12 mouse cellular contexts compared by ENCODE assay signal in genomic region chr5:113797149-113797882, GRCm38 (mm10). TPM values are rescaled to one million over a fixed set of nuclear protein-coding genes. Genes with fewer than 3 reads are reported as not detected.
A peak's percentile ranks its signal among the peaks of the same experiment; 100 is the strongest.
DNase-seq lines count a peak whose midpoint lies in the region; ATAC-seq lines count a peak whose summit lies in the region.
"Had no signal": no experiment of that assay in that cellular context is flagged by ENCODE, and none has a peak within 500 bp of the region (broad histone marks: within the 10 kb centered on the region; RNA-seq: fewer than 3 reads in every experiment).

No protein-coding gene starts in this region.

- no peak overlapping the region for H3K4me3 ChIP-seq in heart, embryonic 14.5 days (ENCODE audit: control insufficient read depth in 1 of 2, insufficient read depth in 1 of 2, low read depth in 1 of 2, low read length in 2 of 2)
- H3K4me3 ChIP-seq in midbrain, embryonic 12.5 days, result no peak overlapping the region
- H3K4me3 ChIP-seq in midbrain, embryonic 13.5 days (replicated peaks), result no peak overlapping the region
- peak overlapping the region; percentile 72 for H3K4me3 ChIP-seq in limb, embryonic 13.5 days
- H3K4me3 ChIP-seq in stomach, embryonic 15.5 days (replicated peaks), result peak overlapping the region; percentile 44
- H3K4me3 ChIP-seq: erythroblast, embryonic 14.5 days had no signal

- no peak for DNase-seq in heart, postnatal 4 days
- DNase-seq in right cerebral cortex, adult 2 months (ENCODE audit: low spot score in 2 of 2), result no peak
- DNase-seq in gastrocnemius, postnatal 36 days, result no peak
- DNase-seq: adrenal gland, postnatal 25 days; right cerebral cortex, postnatal 25 days had no signal

- no peaks in the 10 kb centered on the region for H3K9me3 ChIP-seq in heart, embryonic 14.5 days (ENCODE audit: control insufficient read depth, low read length)
- no peaks in the 10 kb centered on the region for H3K9me3 ChIP-seq in midbrain, embryonic 12.5 days
- no peaks in the 10 kb centered on the region for H3K9me3 ChIP-seq in midbrain, embryonic 13.5 days
- no peaks in the 10 kb centered on the region for H3K9me3 ChIP-seq in limb, embryonic 13.5 days
- no peaks in the 10 kb centered on the region for H3K9me3 ChIP-seq in stomach, embryonic 15.5 days

- peaks cover 0 to 10% of the 10 kb centered on the region in 2 experiments; a peak in 3 of 4 replicates for H3K4me1 ChIP-seq in heart, embryonic 14.5 days (ENCODE audit: control insufficient read depth in 2 of 2, insufficient read depth in 2 of 2, low read length in 2 of 2)
- H3K4me1 ChIP-seq in midbrain, embryonic 12.5 days, result peaks cover 23% of the 10 kb centered on the region
- peaks cover 23% of the 10 kb centered on the region for H3K4me1 ChIP-seq in midbrain, embryonic 13.5 days (replicated peaks)
- peaks cover 81% of the 10 kb centered on the region for H3K4me1 ChIP-seq in limb, embryonic 13.5 days
- peaks cover 31% of the 10 kb centered on the region for H3K4me1 ChIP-seq in stomach, embryonic 15.5 days

- peak overlapping the region; percentile 19 to 26; a peak in 1 of 4 replicates for H3K27ac ChIP-seq in heart, embryonic 14.5 days (replicated peaks in 1 of 2; ENCODE audit: control insufficient read depth in 1 of 2, insufficient read depth in 1 of 2, low read depth in 2 of 2, low read length in 2 of 2)
- no peak overlapping the region for H3K27ac ChIP-seq in midbrain, embryonic 12.5 days (replicated peaks)
- no peak overlapping the region for H3K27ac ChIP-seq in midbrain, embryonic 13.5 days
- peak overlapping the region; percentile 98 for H3K27ac ChIP-seq in limb, embryonic 13.5 days
- H3K27ac ChIP-seq in stomach, embryonic 15.5 days, result peak overlapping the region; percentile 60

- peak overlapping the region; percentile 10; the same call in 1 of the 2 replicates for H3K9ac ChIP-seq in heart, embryonic 14.5 days (ENCODE audit: low read length)
- no peak overlapping the region for H3K9ac ChIP-seq in midbrain, embryonic 12.5 days (replicated peaks)
- no peak overlapping the region for H3K9ac ChIP-seq in midbrain, embryonic 13.5 days (replicated peaks)
- H3K9ac ChIP-seq in limb, embryonic 13.5 days, result peak overlapping the region; percentile 77
- no peak overlapping the region for H3K9ac ChIP-seq in stomach, embryonic 15.5 days

- 22% methylated on average over 19 of the region's 19 CpGs for whole genome bisulfite sequencing in heart, embryonic 14.5 days
- 13% methylated on average over 19 of the region's 19 CpGs for WGBS in midbrain, embryonic 12.5 days
- 13% methylated on average over 19 of the region's 19 CpGs for WGBS in midbrain, embryonic 13.5 days
- 3% methylated on average over 19 of the region's 19 CpGs for WGBS in limb, embryonic 13.5 days
- WGBS in stomach, embryonic 15.5 days, result 18% methylated on average over 19 of the region's 19 CpGs

- ATAC-seq in heart, embryonic 14.5 days (ENCODE audit: insufficient number of reproducible peaks, insufficient read depth, low FRiP score, low read depth), result no peak
- ATAC-seq in midbrain, embryonic 12.5 days (ENCODE audit: low FRiP score, low read depth), result no peak
- ATAC-seq in midbrain, embryonic 13.5 days, result no peak
- no peak for ATAC-seq in limb, embryonic 13.5 days (ENCODE audit: low FRiP score, low read depth)
- ATAC-seq in stomach, embryonic 15.5 days (ENCODE audit: insufficient read depth, low FRiP score, low read depth), result no peak
- ATAC-seq: inflammation-experienced regulatory T-cells, adult 6 months had no signal

- intact Hi-C loops in gastrocnemius, postnatal 36 days (cut with DNase I), result no loop called here

- H3K27me3 ChIP-seq in heart, embryonic 14.5 days (ENCODE audit: control insufficient read depth, insufficient read depth, low read length), result no peaks in the 10 kb centered on the region; the same call in 1 of the 2 replicates
- peaks cover 36% of the 10 kb centered on the region for H3K27me3 ChIP-seq in midbrain, embryonic 12.5 days
- H3K27me3 ChIP-seq in midbrain, embryonic 13.5 days, result peaks cover 13% of the 10 kb centered on the region
- H3K27me3 ChIP-seq in limb, embryonic 13.5 days, result no peaks in the 10 kb centered on the region
- H3K27me3 ChIP-seq in stomach, embryonic 15.5 days (replicated peaks), result no peaks in the 10 kb centered on the region

- peak overlapping the region; percentile 37 for H3K4me2 ChIP-seq in heart, embryonic 14.5 days (ENCODE audit: low read length)
- peak overlapping the region; percentile 14; the same call in 1 of the 2 replicates for H3K4me2 ChIP-seq in midbrain, embryonic 12.5 days (replicated peaks)
- no peak overlapping the region for H3K4me2 ChIP-seq in midbrain, embryonic 13.5 days (replicated peaks)
- peak overlapping the region; percentile 92 for H3K4me2 ChIP-seq in limb, embryonic 13.5 days (replicated peaks)
- peak overlapping the region; percentile 51 for H3K4me2 ChIP-seq in stomach, embryonic 15.5 days

- no peaks in the 10 kb centered on the region for H3K36me3 ChIP-seq in heart, embryonic 14.5 days (ENCODE audit: control insufficient read depth, insufficient read depth, low read length)
- no peaks in the 10 kb centered on the region for H3K36me3 ChIP-seq in midbrain, embryonic 12.5 days
- no peaks in the 10 kb centered on the region for H3K36me3 ChIP-seq in midbrain, embryonic 13.5 days
- H3K36me3 ChIP-seq in limb, embryonic 13.5 days, result peaks cover 39% of the 10 kb centered on the region
- 0 out of 2 replicates have a peak, but pooled peaks cover 4% of the 10 kb centered on the region for H3K36me3 ChIP-seq in stomach, embryonic 15.5 days

RNA-seq across cellular contexts. Expression of gene Tmem119, which starts 3.0 kb away (rescaled TPM):
- polyA plus RNA-seq in heart, embryonic 14.5 days (2014; fragmentation: Nextera tagmentation; extraction: Ambion mirVana), result 6.1 and 7.8 TPM in 2 replicates
- 10 to 100 TPM; 11.7 to 13.7 TPM for total RNA-seq in heart, postnatal 4 days (2021)
- 19.1 and 26.4 TPM in 2 replicates for polyA plus RNA-seq in midbrain, embryonic 12.5 days (2016; fragmentation: Nextera tagmentation; extraction: Ambion mirVana)
- 4.3 and 5.6 TPM in 2 replicates for polyA plus RNA-seq in midbrain, embryonic 13.5 days (2015; fragmentation: Nextera tagmentation; extraction: Ambion mirVana)
- polyA plus RNA-seq in limb, embryonic 13.5 days (2015; fragmentation: Nextera tagmentation; extraction: Ambion mirVana), result 221 and 237 TPM in 2 replicates
- 60.6 and 64.4 TPM in 2 replicates for polyA plus RNA-seq in stomach, embryonic 15.5 days (2015; fragmentation: Nextera tagmentation; extraction: Ambion mirVana)
- total RNA-seq in gastrocnemius, postnatal 36 days (2021), result 1 to 10 TPM; 2.2 to 2.7 TPM
- polyA plus RNA-seq: inflammation-experienced regulatory T-cells, adult 6 months had no signal

RNA-seq across cellular contexts. Expression of gene Iscu, which starts 24.8 kb away (rescaled TPM):
- polyA plus RNA-seq in heart, embryonic 14.5 days (2014; fragmentation: Nextera tagmentation; extraction: Ambion mirVana), result 128 and 132 TPM in 2 replicates
- total RNA-seq in heart, postnatal 4 days (2021), result 100 to 1,000 TPM; 102 to 104 TPM
- polyA plus RNA-seq in midbrain, embryonic 12.5 days (2016; fragmentation: Nextera tagmentation; extraction: Ambion mirVana), result 113 and 117 TPM in 2 replicates
- polyA plus RNA-seq in midbrain, embryonic 13.5 days (2015; fragmentation: Nextera tagmentation; extraction: Ambion mirVana), result 93.0 and 101 TPM in 2 replicates
- 96.3 and 98.5 TPM in 2 replicates for polyA plus RNA-seq in limb, embryonic 13.5 days (2015; fragmentation: Nextera tagmentation; extraction: Ambion mirVana)
- 111 and 112 TPM in 2 replicates for polyA plus RNA-seq in stomach, embryonic 15.5 days (2015; fragmentation: Nextera tagmentation; extraction: Ambion mirVana)
- 100 to 1,000 TPM; 137 to 139 TPM for total RNA-seq in gastrocnemius, postnatal 36 days (2021)

RNA-seq across cellular contexts. Expression of gene Sart3, which starts 25.0 kb away (rescaled TPM):
- 25.9 and 27.7 TPM in 2 replicates for polyA plus RNA-seq in heart, embryonic 14.5 days (2014; fragmentation: Nextera tagmentation; extraction: Ambion mirVana)
- total RNA-seq in heart, postnatal 4 days (2021), result 10 to 100 TPM; 30.4 to 30.7 TPM
- 80.7 and 81.6 TPM in 2 replicates for polyA plus RNA-seq in midbrain, embryonic 12.5 days (2016; fragmentation: Nextera tagmentation; extraction: Ambion mirVana)
- 51.1 and 58.5 TPM in 2 replicates for polyA plus RNA-seq in midbrain, embryonic 13.5 days (2015; fragmentation: Nextera tagmentation; extraction: Ambion mirVana)
- 59.8 and 60.2 TPM in 2 replicates for polyA plus RNA-seq in limb, embryonic 13.5 days (2015; fragmentation: Nextera tagmentation; extraction: Ambion mirVana)
- polyA plus RNA-seq in stomach, embryonic 15.5 days (2015; fragmentation: Nextera tagmentation; extraction: Ambion mirVana), result 43.5 and 45.8 TPM in 2 replicates
- total RNA-seq in gastrocnemius, postnatal 36 days (2021), result 1 to 10 TPM; 7.3 to 8.0 TPM

RNA-seq across cellular contexts. Expression of gene Selplg, which starts 35.1 kb away (rescaled TPM):
- 2.3 and 3.1 TPM in 2 replicates for polyA plus RNA-seq in heart, embryonic 14.5 days (2014; fragmentation: Nextera tagmentation; extraction: Ambion mirVana)
- 1 to 10 TPM; 1.3 to 2.1 TPM for total RNA-seq in heart, postnatal 4 days (2021)
- polyA plus RNA-seq in midbrain, embryonic 12.5 days (2016; fragmentation: Nextera tagmentation; extraction: Ambion mirVana), result 1.1 and 1.4 TPM in 2 replicates
- 0.98 and 1.2 TPM in 2 replicates for polyA plus RNA-seq in midbrain, embryonic 13.5 days (2015; fragmentation: Nextera tagmentation; extraction: Ambion mirVana)
- 2.5 TPM in 2 replicates for polyA plus RNA-seq in limb, embryonic 13.5 days (2015; fragmentation: Nextera tagmentation; extraction: Ambion mirVana)
- 5.8 and 7.5 TPM in 2 replicates for polyA plus RNA-seq in stomach, embryonic 15.5 days (2015; fragmentation: Nextera tagmentation; extraction: Ambion mirVana)
- total RNA-seq in gastrocnemius, postnatal 36 days (2021), result 1 to 10 TPM; 1.0 to 1.2 TPM

Comparison
In these comparisons a context has a peak if more than half of its experiments do, and no peak if none do; other contexts are left out.
1. H3K27ac ChIP-seq: peak in heart, embryonic 14.5 days (2 of 2), limb, embryonic 13.5 days (single experiment) and stomach, embryonic 15.5 days (single experiment); none in midbrain, embryonic 12.5 days (single experiment) and midbrain, embryonic 13.5 days (single experiment).
2. H3K4me3 ChIP-seq: peak in limb, embryonic 13.5 days (single experiment) and stomach, embryonic 15.5 days (single experiment); none in heart, embryonic 14.5 days (0 of 2), midbrain, embryonic 12.5 days (single experiment) and midbrain, embryonic 13.5 days (single experiment).
3. H3K9ac ChIP-seq: peak in heart, embryonic 14.5 days (single experiment) and limb, embryonic 13.5 days (single experiment); none in midbrain, embryonic 12.5 days (single experiment), midbrain, embryonic 13.5 days (single experiment) and stomach, embryonic 15.5 days (single experiment).